Mouse (Mus musculus) cerebellum, adult 18-20 months (tissue): Measurements from ENCODE around the gene Serf2.

ENCODE experiments used
- DNase-seq, 2 experiments: peaks; one replicate each; pipeline ENCODE4 v3.0.0; 2021

The Serf2 gene

DNA sequence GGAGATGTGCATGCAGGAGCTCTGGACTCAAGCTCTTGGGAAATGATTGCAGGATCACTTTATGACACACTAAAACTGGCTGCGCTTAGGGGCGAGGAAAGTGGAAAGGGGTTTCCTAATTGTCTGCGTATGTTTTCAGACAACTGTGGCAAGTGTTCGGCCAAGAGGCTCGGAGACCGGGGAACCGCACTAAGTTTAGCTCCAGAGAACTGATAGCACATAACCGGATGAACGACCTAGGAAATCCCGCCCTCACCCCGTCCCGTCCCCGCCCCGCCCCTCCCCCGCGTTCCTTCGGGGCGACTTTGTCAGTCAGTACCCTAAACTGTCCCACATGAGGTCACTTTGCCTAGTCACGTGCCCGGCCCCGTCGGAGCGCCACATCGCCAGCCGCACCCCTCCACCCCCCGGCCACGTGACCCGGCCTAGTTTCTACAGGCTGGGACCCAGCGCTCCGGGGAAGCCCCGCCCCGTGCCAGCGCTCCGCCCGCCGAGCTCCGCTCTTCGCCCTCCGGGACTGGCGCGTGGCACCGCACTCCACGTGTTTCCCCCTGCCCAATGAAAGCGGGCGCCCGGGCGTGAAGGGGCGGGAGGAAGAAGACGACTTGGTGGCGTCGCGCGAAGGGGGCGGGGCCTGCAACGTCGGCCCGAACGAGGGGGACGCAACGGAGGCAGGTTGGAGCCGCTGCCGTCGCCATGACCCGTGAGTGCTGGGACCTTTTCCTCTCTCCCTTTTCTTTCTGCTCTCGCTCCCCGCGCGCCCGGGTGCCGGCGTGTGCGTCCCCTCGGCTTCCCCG, at the start of gene Serf2:
TSS of gene Serf2 (plus strand) at position 457 of the 797 bp plus-strand sequence.
- peak; percentile 98 to 99 for DNase-seq

DNA sequence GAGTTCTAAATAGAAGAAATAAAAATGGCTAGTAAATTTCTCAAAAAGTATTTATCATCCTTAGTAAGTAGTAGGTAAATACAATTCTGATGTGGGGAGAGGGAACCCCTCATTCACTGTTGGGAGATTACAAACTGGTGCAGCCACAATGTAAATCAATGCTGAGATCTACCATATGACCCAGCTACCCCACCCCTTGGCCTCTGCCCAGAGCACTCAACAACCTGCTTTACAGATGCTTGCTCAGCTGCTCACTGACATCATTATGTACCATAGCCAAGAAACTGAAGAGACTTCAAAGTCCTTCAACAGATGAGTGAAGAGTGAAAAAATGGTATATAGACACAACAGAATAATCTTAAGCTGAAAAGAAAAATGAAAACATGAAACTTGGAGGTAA, 45.7 kb upstream of the Serf2 start:
- no peak for DNase-seq

DNA sequence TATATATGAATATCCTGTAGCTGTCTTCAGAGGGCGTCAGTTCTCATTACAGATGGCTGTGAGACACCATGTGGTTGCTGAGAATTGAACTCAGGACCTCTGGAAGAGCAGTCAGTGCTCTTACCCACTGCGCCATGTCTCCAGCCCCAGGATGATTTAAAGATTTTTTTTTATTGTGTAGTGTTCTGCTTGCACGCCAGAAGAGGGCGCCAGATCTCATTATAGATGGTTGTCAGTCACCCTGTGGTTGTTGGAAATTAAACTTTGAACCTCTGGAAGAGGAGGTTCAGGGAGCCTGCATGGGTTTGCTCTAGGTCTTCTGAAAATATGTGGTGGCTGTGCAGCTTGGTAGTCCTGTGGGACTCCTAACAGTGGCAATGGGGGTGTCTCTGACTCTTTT, 40.8 kb upstream of the Serf2 start:
- peak; percentile 25 to 56 for DNase-seq

DNA sequence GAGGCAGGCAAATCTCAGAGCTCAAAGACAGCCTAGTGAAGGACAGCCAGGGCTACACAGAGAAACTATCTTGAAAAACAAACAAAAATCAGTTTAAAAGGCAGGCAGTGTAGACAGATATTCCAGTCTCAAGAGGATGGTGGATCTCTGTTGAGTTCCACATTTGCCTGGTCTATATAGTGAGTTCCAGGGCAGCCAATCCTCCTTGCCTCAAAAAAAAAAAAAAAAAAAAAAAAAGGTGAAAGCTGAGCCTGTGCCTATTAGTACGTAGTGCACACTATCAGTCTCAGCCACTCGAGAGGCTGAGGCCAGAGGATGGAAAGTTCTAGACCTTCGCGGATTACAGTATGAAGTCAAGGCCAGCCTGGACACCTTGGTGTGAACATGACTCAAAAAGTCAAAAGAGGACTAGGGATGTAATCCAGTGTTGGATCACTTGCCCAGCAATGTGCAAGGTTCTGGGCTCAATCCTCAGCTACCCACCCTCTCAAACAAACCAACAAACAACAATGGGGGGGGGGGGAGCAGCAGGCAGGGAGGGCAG, 36.1 kb upstream of the Serf2 start:
- peak in 1 of 2 experiments; percentile 14 for DNase-seq

DNA sequence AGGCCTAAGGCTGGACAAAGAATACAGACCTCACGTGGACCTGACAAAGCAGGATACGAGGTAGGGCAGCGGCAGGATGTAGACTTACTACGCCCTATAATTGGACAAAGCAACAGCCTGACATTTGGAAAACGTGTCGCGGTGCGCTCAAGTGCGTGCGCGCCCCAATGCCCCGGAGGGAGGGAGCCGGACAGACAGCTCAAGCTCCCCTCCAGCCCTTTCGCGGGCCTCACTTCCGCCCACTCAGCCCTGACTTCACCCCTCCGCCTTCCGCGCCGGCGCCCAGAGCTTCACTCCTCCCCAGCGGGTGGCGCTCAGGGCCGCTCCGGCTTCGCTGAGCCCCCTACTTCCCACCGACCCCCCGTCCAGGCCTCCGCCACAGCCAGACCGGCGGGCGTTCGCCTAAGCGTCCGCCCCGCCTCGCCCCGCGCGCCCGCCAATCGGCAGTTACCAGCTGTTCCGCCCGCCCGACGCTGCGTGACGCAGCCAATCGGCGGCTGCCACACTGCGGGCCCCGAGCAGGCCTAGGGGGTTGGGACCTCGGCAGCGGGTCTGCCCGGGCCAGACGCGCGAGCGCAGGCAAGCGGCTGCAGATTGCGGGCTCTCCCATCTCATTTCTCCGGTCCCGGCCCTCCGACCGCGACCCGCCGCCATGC, 35.5 kb upstream of the Serf2 start, which contains the start of the genes Pdia3 and Catsper2:
TSS of gene Pdia3 (plus strand) at position 389 of the 656 bp plus-strand sequence.
TSS of gene Catsper2 (minus strand) at position 406 of the 656 bp plus-strand sequence.
- peak; percentile 97 for DNase-seq

DNA sequence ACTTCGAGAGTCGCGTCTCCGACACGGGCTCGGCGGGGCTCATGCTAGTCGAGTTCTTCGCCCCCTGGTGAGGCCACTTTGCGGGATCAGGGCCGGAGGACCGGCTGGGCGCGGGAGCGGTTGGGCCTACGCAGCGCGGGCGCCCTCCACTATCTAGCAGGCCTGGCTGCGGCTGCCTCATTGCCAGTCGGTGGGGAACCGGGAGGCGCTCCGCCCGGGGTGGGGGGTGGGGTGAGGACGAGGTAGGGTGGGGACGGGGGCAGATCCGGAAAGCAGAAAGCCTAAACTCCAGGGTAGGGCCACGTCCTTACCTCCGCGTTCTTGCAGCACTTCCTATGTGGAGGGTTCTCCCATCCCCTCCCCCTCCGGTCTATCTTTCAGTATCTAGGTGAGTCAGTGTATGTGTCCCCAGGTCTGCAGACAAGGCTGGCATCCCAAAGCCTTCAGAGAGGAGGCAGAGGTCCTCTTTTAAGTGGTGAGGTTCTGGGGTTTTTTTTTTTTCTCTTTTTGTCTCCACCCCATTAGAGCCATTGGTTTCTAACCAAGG, 34.8 kb upstream of the Serf2 start:
- peak in 1 of 2 experiments; percentile 46 for DNase-seq

DNA sequence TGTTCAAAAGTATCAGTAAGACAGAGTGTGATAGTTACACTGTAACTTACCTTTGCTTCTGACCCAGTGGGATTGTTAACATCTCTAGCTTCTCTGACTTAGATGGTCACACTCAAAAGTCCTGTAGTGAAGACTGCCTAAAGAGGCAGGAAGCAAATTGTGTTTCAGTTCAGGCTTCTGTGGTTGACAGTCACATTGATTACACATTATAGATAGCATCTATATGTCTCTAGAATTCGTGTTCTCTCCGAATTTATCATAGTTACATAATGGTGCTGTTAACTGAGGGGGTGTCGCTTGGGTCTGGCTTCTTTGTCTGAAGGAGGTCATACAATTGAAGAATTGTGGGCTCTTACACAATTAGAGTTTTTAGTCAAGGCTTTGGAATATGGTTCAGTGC, 33.9 kb upstream of the Serf2 start:
- DNase-seq, result no peak

DNA sequence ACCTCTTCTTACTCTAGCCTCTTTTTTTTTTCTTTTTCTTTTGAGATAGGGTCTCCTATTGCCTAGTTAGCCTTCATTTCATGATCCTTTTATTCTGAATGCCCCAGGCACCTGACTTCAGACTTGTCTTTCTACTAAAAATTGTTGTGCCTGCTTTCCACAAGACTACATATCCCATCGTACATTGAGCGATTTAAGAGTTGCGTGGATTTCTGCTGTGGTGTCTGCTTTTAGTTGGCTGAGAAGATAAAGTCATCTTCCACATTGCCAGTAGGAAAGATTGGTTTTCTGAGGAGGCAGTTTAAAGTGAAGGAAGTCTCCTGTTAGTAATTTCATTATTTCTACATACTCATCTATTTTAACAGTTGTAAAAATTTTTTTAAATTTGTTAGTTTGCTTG, 33.4 kb upstream of the Serf2 start:
- no peak for DNase-seq

DNA sequence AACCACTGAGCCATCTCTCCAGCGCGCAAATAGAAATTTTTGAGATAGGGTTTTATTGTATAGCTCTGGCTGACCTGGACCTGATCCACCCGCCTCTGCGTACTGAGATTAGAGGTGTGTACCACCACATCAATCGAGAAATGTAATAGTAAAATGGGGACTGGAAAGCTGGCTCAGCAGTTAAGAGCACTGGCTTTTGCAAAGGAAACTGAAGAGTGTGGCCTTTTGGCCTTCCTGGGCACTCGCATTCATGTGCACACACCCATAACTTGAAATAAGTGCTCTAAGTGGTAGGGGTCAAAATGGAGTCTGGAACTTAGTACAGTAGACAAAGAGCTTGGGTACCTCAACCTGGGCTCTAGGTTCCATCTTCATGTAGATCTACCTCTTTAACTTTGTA, 32.6 kb upstream of the Serf2 start:
- DNase-seq, result no peak

DNA sequence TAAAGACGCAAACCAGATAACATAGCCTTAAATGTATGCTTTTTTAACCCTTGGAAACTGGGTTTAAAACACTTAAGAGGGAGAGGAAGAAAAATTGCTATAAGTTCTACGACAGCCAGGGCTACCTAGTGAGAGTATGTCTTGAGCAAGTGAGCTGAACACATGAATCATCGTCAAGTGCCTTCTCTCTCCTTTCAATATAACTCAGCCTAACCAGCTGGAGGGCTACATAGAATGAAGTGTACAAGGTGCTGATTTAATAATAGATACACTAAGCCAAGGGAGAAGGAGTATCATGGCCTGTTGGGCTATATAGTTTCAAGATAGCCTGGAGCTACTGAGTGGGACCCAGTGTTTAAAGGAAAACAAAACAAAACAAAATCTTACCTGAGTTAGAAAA, 30.5 kb upstream of the Serf2 start:
- DNase-seq, result no peak

DNA sequence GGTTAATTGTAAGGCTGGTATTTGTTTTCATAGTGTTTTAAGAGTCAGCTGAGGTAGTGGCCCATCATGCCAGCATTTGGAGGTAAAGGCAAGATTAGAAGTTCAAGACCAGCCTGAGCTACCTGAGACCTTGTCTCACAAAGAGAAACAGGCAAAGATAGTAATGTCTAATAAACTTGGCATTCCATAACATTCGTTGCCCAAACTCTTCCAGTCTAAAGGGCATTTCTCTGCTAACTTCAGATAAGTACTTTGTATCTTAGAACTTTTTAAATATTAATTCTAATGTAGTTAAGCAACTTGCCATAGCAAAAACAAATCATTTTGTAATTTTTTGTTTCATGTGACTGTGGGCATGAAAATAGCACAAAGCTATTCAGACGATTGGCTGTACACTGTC, 25.8 kb upstream of the Serf2 start:
- no peak for DNase-seq

DNA sequence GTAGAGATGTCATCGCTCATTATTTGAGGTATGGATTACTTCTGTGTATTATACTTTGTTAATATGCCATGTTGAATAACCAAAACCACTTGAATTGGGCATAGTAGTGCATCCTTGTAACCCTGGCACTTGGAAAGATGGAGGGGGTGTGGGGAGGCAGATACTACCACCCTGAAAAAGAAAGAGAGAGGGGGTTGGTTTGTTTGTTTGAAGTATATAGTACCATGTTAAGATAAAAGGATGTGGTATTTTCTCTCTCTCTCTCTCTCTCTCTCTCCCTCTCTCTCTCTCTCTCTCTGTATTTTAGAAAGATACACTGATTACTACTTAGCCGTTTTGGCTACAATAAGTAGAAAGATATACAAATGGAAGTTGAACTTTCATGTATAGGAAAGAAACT, 23.1 kb upstream of the Serf2 start:
- no peak for DNase-seq

DNA sequence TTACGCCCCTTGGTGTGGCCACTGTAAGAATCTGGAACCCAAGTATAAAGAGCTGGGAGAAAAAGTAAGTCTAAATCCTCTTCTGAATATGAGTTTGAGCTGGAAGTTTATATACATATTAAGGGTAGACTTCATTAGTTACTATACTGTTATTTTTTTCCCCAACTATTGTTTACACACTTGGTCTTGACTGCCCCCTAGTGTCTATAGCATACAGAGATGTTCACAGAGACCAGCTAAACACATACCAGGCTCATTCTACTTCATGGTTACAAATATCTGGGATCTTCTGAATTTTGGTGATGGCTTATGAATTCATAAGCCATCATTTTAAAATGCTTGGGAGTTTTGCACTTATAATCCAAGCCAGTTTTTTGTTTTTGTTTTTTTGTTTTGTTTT, 14.1 kb upstream of the Serf2 start:
- DNase-seq, result no peak

DNA sequence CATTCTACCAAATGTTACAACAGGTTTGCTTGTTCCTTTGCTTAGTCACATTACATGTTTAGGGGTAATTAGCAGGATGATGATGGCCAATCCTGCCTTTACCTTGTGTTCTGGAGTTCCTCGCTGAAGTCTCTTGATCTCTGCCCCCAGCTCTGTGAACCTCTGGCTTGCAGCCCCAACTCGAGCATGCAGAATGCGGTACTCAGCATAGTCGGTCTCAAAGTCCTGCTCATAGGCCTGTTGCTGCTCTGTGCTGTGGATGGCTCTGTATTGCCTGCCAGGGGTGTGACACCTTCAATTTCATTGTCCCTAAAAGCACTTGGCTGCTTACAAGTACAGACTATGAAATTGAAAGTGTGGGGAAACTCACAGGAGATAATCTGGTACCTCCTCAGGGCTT, 9.2 kb upstream of the Serf2 start:
- no peak for DNase-seq

DNA sequence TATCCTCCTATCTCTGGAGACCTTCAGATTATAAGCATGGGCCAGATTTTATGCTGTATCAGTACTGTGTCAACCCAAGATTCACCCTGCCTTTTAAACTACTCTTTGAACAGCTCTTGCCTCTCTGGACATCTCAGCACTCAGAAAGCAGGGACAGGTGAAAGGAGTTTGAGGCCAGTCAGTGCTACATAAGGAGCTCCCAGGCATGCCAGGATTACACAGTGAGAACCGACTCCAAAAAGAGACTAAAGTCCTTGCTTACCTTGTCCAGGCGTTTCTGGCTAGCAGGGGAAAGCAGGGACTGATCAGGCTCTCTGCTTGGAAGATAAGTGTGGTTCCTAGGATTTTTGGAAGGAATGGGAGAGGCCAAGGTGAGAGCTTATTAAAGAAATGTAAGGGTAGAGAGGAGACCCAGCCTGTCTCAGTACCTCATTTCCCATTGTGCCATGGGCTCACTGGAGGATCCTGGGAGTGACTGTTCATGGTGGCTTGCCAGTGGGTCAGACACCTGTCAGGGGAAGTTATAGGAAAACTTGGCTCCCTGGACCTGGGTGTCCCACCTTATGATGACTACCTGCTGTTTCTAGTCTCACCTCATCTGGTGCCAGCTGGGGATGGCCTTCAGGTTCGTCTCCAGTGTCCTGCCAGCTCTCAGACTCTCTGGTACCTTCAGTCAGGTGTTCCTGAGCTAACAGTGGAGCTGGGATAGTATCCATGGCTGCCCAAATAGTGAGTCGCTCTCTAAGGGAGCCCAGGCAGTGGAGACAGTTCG, 8.0 kb upstream of the Serf2 start:
- no peak for DNase-seq

DNA sequence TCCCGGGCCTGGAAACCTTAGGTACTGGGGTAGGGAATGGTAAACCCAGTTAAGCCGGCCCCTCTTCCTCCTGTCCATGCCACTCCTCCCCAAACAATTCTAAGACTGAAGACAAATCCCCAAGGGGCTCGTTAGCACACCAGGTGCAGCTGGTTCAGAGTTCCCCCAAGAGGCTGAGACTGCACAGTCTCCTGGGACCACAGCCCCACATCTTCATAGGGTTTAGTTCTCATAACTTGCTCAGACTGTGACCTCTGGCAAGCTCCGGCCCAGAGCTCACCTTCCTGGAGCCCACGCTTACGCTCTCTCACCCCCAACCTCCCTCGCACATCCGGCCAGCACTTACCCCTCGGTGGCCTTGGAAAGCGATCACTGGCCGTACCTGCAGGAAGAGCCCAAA, 7.2 kb upstream of the Serf2 start:
- no peak for DNase-seq

DNA sequence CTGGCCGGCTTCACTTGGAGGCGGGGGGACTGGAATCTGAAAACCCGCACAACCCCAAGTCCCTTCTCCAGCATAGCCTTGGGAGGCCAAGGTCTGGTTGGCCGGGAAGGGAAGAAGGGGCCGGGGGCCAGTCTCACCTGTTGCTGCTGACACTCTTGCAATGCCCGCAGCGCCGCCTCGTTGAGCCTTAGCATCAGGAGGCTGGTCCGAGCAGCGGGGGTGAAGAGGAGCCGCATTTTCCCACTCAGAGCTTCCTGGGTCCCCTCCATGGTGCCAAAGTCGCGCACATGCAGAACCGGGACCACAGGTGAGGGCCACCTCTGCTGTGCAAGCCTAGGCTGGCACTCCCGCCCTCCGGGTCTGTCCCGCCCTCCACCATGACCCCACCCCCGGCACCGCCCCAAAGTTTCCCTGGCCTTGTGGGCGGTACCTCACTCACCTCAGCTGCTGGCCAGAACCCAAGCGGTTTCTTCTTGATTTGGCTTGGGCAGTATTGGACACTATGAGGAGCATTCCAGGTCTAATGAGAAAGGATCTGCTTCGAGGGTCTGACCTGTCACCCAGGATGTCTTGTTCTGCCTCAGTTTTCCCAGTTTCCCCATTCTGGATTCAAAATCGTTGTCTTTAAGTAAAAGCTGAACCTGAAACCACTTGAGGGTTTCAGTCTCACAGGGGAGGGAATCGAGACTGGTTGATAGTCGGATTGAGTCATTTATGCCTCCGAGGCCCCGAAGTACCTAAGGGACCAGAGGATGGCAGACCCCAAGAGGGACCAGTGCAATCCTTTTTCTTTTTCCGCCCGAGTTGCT, 6.5 kb upstream of the Serf2 start:
- peak; percentile 68 to 70 for DNase-seq

DNA sequence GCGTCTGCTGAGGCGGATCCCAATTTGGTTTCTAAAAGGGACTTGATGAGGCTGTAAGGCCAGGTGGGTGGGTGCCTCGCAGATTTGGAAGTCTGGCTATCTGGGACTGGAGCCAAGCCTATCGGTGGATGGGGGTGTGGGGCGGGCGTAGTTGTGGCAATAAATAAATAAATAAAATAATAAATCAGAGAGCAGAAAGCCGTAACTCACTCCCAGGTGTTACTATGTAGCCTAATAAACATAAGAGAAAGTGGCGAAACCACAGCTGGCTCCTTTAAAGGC, 6.0 kb upstream of the Serf2 start:
- DNase-seq, result no peak

DNA sequence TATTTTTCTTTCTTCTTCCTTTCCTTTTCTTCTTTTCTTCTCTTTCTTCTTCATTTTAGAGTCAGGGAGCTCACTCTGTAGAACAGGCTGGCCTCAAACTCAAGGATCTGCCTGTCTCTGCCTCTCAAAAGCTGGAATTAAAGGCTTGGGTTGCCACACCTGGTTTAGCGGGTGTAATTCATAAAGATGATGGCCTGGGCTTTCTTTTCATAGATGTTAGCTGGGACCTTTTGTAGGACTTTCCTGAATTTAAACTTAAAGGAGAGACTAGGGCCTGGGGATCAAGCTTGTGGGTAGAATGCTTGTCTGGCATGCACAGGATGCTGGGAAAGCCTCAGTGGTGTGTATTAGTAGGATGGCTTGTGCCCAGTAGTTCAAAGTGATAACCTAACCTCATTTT, 4.8 kb upstream of the Serf2 start, which contains the start of gene Ell3:
TSS of gene Ell3 (minus strand) at position 101 of the 400 bp plus-strand sequence.
- no peak for DNase-seq

DNA sequence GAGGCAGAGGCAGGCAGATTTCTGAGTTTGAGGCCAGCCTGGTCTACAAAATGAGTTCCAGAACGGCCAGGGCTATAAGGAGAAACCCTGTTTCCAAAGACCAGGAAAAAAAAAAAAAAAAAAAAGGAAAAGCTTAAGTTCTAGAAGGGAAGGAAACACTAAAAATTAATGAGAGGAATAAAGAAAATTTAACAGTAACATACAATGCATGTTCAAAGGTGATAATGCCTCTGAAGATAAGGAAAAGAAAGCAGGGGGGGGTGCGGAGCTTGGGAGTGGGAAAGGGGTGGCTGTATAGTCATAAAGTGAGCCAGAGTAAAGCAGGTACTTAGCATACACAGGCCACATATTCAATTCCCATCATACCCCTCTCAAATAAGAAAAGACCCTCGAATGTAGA, 3.9 kb upstream of the Serf2 start:
- no peak for DNase-seq

DNA sequence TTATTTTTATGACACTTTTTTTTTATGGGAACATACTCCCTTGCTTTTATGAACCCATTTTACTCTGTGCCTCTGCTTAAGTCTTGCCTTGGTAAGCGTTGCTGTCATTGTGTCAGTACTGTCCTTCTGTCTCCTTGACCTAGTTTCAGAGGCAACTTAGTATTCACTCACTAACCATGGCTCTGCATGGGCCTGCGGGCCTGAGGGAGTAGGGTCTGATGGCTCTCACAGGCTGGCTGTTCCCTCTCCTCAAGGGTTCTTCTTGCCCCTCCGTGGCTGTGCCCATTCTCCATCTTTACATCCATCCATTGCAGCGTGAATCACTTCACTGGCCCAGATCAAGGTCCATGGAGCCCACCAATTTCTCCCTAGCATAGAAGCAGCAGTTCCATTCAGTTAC, 2.5 kb upstream of the Serf2 start:
- DNase-seq, result no peak

DNA sequence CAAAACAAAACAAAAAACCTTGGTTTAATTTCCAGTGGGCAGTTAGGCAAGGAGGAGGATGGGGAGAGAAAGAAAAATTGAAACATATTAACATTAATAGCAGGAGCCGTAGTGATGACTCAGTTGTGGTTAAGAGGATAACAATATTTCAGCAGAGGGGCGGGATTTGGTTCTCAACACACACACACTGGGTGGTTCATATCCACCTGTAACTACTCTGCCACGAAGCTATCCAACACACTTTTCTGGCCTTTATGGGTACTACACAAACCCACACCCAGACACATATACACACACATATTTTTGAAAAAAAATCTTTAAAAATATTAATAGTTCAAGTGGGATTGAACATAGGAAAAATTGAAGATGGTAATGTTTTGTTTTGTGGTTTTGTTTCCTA, 2.0 kb upstream of the Serf2 start:
- DNase-seq, result no peak
